Mouse (Mus musculus) limb, embryonic 10.5 days (tissue): ENCODE data around the gene Cds1. TPM values are rescaled to one million over a fixed set of nuclear protein-coding genes. Genes with fewer than 3 reads are reported as not detected.
A peak's percentile ranks its signal among the peaks of the same experiment; 100 is the strongest.

Experiments used
- DNase-seq: peaks from one replicate; pipeline ENCODE4 v3.0.0-alpha.2; 2017; ENCODE audit warnings: low spot score
- H3K27ac ChIP-seq: fragments of 300-500 bp; sonication (generic); 2 replicates; pipeline ENCODE4 v1.5.1; 2016; ENCODE audit warnings: mild to moderate bottlenecking
- H3K27me3 ChIP-seq: fragments of 300-500 bp; sonication (generic); 2 replicates; pipeline ENCODE4 v1.6.1; 2016; ENCODE audit warnings: low read depth, mild to moderate bottlenecking; ENCODE audit not compliant: poor library complexity, severe bottlenecking
- H3K36me3 ChIP-seq: fragments of 300-500 bp; sonication (generic); 2 replicates; pipeline ENCODE4 v1.6.1; 2016; ENCODE audit warnings: mild to moderate bottlenecking, moderate library complexity
- H3K4me1 ChIP-seq: fragments of 300-500 bp; sonication (generic); 2 replicates; pipeline ENCODE4 v1.6.1; 2016
- H3K4me3 ChIP-seq: fragments of 300-500 bp; sonication (generic); 2 replicates; pipeline ENCODE4 v1.5.1; 2016; ENCODE audit warnings: mild to moderate bottlenecking, moderate library complexity
- H3K9me3 ChIP-seq: fragments of 300-500 bp; sonication (generic); replicated peaks from 2 replicates; pipeline ENCODE4 v1.6.1; 2016; ENCODE audit warnings: mild to moderate bottlenecking
- WGBS: fragments of 180-500 bp; shearing (Covaris S2); methylation state at CpG from one replicate; pipeline ENCODE4 v1.1.7; 2016; 5-methylcytosine and 5-hydroxymethylcytosine counted together
- polyA plus RNA-seq: library from polyadenylated mRNA; unstranded; fragments of >200 nt; fragmentation: Nextera tagmentation; extraction: Ambion mirVana; gene quantifications from 2 replicates; pipeline ENCODE4 v1.2.1, GENCODE M21; 2016

Cds1 gene
- polyA plus RNA-seq, 1 experiment from 2014 or later: 0.68 TPM

- DNase-seq: peak; percentile 6
- Histone ChIP-seq H3K4me3 (no peak overlapping the region), H3K27ac (no peak overlapping the region), H3K9me3 (no peaks in the 10 kb centered on the region), H3K27me3 (peaks cover 12% of the 10 kb centered on the region; the same call in 1 of the 2 replicates), H3K4me1 (no peaks in the 10 kb centered on the region), H3K36me3 (no peaks in the 10 kb centered on the region)
Measured at GRCm38 (mm10) chr5:101757669-101758068, 7.3 kb upstream of the Cds1 start.

- no peak overlapping the region for H3K4me3 ChIP-seq
- peaks cover 53% of the 10 kb centered on the region for H3K27me3 ChIP-seq
- H3K36me3 ChIP-seq: no peaks in the 10 kb centered on the region
- H3K9me3 ChIP-seq: no peaks in the 10 kb centered on the region
- H3K4me1 ChIP-seq: peaks cover 22% of the 10 kb centered on the region
- no peak overlapping the region for H3K27ac ChIP-seq
- WGBS: 81% methylated on average over 4 of the region's 4 CpGs
- no peak for DNase-seq
Measured at GRCm38 (mm10) chr5:101761685-101762084, 3.2 kb upstream of the Cds1 start.

GRCm38 (mm10) chr5:101763571-101763970 lies 1.4 kb upstream of the Cds1 start:
- 17% methylated on average over 2 of the region's 2 CpGs for WGBS
- peaks cover 72% of the 10 kb centered on the region for H3K27me3 ChIP-seq

GRCm38 (mm10) chr5:101765390-101765901 lies 516 bp downstream of the Cds1 start:
- DNase-seq: peak; percentile 62
- peaks cover 25% of the 10 kb centered on the region for H3K4me1 ChIP-seq
- H3K36me3 ChIP-seq: no peaks in the 10 kb centered on the region
- peaks cover 87% of the 10 kb centered on the region for H3K27me3 ChIP-seq
- H3K4me3 ChIP-seq: peak overlapping the region; percentile 75
- whole genome bisulfite sequencing: 2% methylated on average over 43 of the region's 45 CpGs
- H3K27ac ChIP-seq: peak overlapping the region; percentile 66
- no peaks in the 10 kb centered on the region for H3K9me3 ChIP-seq

More at GRCm38 (mm10) chr5:101763571-101763970, 1.4 kb upstream of the Cds1 start:
- DNase-seq: peak; percentile 28
- Histone ChIP-seq H3K4me3 (no peak overlapping the region), H3K27ac (no peak overlapping the region), H3K9me3 (no peaks in the 10 kb centered on the region), H3K4me1 (peaks cover 25% of the 10 kb centered on the region), H3K36me3 (no peaks in the 10 kb centered on the region)

- Histone ChIP-seq H3K9me3 (no peaks in the 10 kb centered on the region), H3K4me1 (peaks cover 25% of the 10 kb centered on the region), H3K27me3 (peaks cover 81% of the 10 kb centered on the region), H3K27ac (no peak overlapping the region), H3K4me3 (no peak overlapping the region), H3K36me3 (no peaks in the 10 kb centered on the region)
- WGBS: 34% methylated on average over 6 of the region's 6 CpGs
- peak; percentile 31 for DNase-seq
Measured at GRCm38 (mm10) chr5:101766248-101766647, 1.3 kb downstream of the Cds1 start.

GRCm38 (mm10) chr5:101767086-101767485 lies 2.2 kb downstream of the Cds1 start:
- peaks cover 25% of the 10 kb centered on the region for H3K4me1 ChIP-seq
- no peak overlapping the region for H3K4me3 ChIP-seq
- no peak for DNase-seq
- no peak overlapping the region for H3K27ac ChIP-seq
- whole genome bisulfite sequencing: 65% methylated on average over 5 of the region's 5 CpGs
- H3K36me3 ChIP-seq: no peaks in the 10 kb centered on the region
- peaks cover 75% of the 10 kb centered on the region for H3K27me3 ChIP-seq
- no peaks in the 10 kb centered on the region for H3K9me3 ChIP-seq

GRCm38 (mm10) chr5:101767486-101767885 lies 2.6 kb downstream of the Cds1 start:
- peaks cover 25% of the 10 kb centered on the region for H3K4me1 ChIP-seq
- no peak overlapping the region for H3K27ac ChIP-seq
- no peak overlapping the region for H3K4me3 ChIP-seq
- no peak for DNase-seq
- no peaks in the 10 kb centered on the region for H3K36me3 ChIP-seq
- WGBS: 83% methylated on average over 6 of the region's 6 CpGs
- H3K27me3 ChIP-seq: peaks cover 75% of the 10 kb centered on the region
- no peaks in the 10 kb centered on the region for H3K9me3 ChIP-seq

- Histone ChIP-seq H3K9me3 (no peaks in the 10 kb centered on the region), H3K36me3 (no peaks in the 10 kb centered on the region), H3K4me1 (peaks cover 25% of the 10 kb centered on the region), H3K27ac (no peak overlapping the region), H3K4me3 (no peak overlapping the region), H3K27me3 (peaks cover 71% of the 10 kb centered on the region)
- 85% methylated on average over 7 of the region's 7 CpGs for WGBS
- DNase-seq: peak; percentile 21
Measured at GRCm38 (mm10) chr5:101768558-101768957, 3.6 kb downstream of the Cds1 start.

GRCm38 (mm10) chr5:101772621-101773020 lies 7.7 kb downstream of the Cds1 start:
- no peaks in the 10 kb centered on the region; the same call in 1 of the 2 replicates for H3K4me1 ChIP-seq
- no peaks in the 10 kb centered on the region for H3K36me3 ChIP-seq
- no peaks in the 10 kb centered on the region for H3K9me3 ChIP-seq
- WGBS: 88% methylated on average over 9 of the region's 9 CpGs
- no peak for DNase-seq
- peaks cover 31% of the 10 kb centered on the region for H3K27me3 ChIP-seq
- H3K27ac ChIP-seq: no peak overlapping the region
- no peak overlapping the region for H3K4me3 ChIP-seq

- 92% methylated on average over 8 of the region's 8 CpGs for WGBS
- Histone ChIP-seq H3K4me3 (no peak overlapping the region), H3K4me1 (no peaks in the 10 kb centered on the region; the same call in 1 of the 2 replicates), H3K27ac (no peak overlapping the region), H3K36me3 (no peaks in the 10 kb centered on the region), H3K27me3 (peaks cover 6% of the 10 kb centered on the region; the same call in 1 of the 2 replicates), H3K9me3 (no peaks in the 10 kb centered on the region)
- no peak for DNase-seq
Measured at GRCm38 (mm10) chr5:101775262-101775661, 10.3 kb downstream of the Cds1 start.

- no peaks in the 10 kb centered on the region for H3K36me3 ChIP-seq
- H3K9me3 ChIP-seq: no peaks in the 10 kb centered on the region
- DNase-seq: no peak
- WGBS: 91% methylated on average over 8 of the region's 8 CpGs
- H3K4me1 ChIP-seq: no peaks in the 10 kb centered on the region; the same call in 1 of the 2 replicates
- no peak overlapping the region for H3K4me3 ChIP-seq
- peaks cover 6% of the 10 kb centered on the region; the same call in 1 of the 2 replicates for H3K27me3 ChIP-seq
- H3K27ac ChIP-seq: no peak overlapping the region
Measured at GRCm38 (mm10) chr5:101776528-101776927, 11.6 kb downstream of the Cds1 start.

GRCm38 (mm10) chr5:101779376-101779863 lies 14.5 kb downstream of the Cds1 start:
- Histone ChIP-seq H3K4me1 (no peaks in the 10 kb centered on the region; the same call in 1 of the 2 replicates), H3K9me3 (no peaks in the 10 kb centered on the region), H3K36me3 (no peaks in the 10 kb centered on the region), H3K27ac (no peak overlapping the region), H3K4me3 (no peak overlapping the region), H3K27me3 (no peaks in the 10 kb centered on the region)
- 92% methylated on average over 15 of the region's 15 CpGs for WGBS
- DNase-seq: no peak

- H3K27ac ChIP-seq: no peak overlapping the region
- WGBS: 92% methylated on average over 4 of the region's 4 CpGs
- no peaks in the 10 kb centered on the region; the same call in 1 of the 2 replicates for H3K4me1 ChIP-seq
- H3K4me3 ChIP-seq: no peak overlapping the region
- H3K9me3 ChIP-seq: no peaks in the 10 kb centered on the region
- H3K27me3 ChIP-seq: no peaks in the 10 kb centered on the region
- no peaks in the 10 kb centered on the region for H3K36me3 ChIP-seq
- no peak for DNase-seq
Measured at GRCm38 (mm10) chr5:101780918-101781317, 16.0 kb downstream of the Cds1 start.

GRCm38 (mm10) chr5:101784328-101784727 lies 19.4 kb downstream of the Cds1 start:
- Histone ChIP-seq H3K36me3 (no peaks in the 10 kb centered on the region), H3K27ac (no peak overlapping the region), H3K4me1 (no peaks in the 10 kb centered on the region), H3K4me3 (no peak overlapping the region), H3K9me3 (no peaks in the 10 kb centered on the region), H3K27me3 (no peaks in the 10 kb centered on the region)
- DNase-seq: no peak
- 84% methylated on average over 3 of the region's 3 CpGs for WGBS
